Mouse (Mus musculus) hindbrain, embryonic 14.5 days (tissue): ENCODE measurements at regions not wholly inside any gene's neighbourhood (a gene's known extent, or its start where the extent isn't known, plus 50 kb on each side); places are given as distances from the start of the nearest gene placed in this dataset.

Experiments
- ATAC-seq: fragments of 200-750 bp; cut with Nextera tagmentation; 2 replicates; pipeline ENCODE4 v1.8.0; 2017; ENCODE audit warnings: moderate number of reproducible peaks, mild to moderate bottlenecking, moderate TSS enrichment, moderate library complexity; ENCODE audit not compliant: low FRiP score
- DNase-seq: peaks from one replicate; pipeline ENCODE4 v3.0.0-alpha.2; 2015; ENCODE audit warnings: low spot score
- H3K27ac ChIP-seq: fragments of 300-500 bp; sonication (generic); 2 replicates; pipeline ENCODE4 v1.5.1; 2014; ENCODE audit warnings: mild to moderate bottlenecking, moderate library complexity
- H3K27me3 ChIP-seq: fragments of 300-500 bp; sonication (generic); 2 replicates; pipeline ENCODE4 v1.6.1; 2014; ENCODE audit warnings: mild to moderate bottlenecking, low read length, mixed read lengths; ENCODE audit not compliant: control insufficient read depth, insufficient read depth
- H3K36me3 ChIP-seq: fragments of 300-500 bp; sonication (generic); replicated peaks from 2 replicates; pipeline ENCODE4 v1.6.1; 2014; ENCODE audit not compliant: control insufficient read depth, insufficient read depth
- H3K4me1 ChIP-seq: fragments of 300-500 bp; sonication (generic); replicated peaks from 2 replicates; pipeline ENCODE4 v1.6.1; 2014; ENCODE audit warnings: antibody characterized with exemption, low read length, mixed read lengths; ENCODE audit not compliant: control insufficient read depth, insufficient read depth
- H3K4me2 ChIP-seq: fragments of 300-500 bp; sonication (generic); replicated peaks from 2 replicates; pipeline ENCODE4 v1.6.1; 2014; ENCODE audit warnings: mild to moderate bottlenecking, moderate library complexity
- H3K4me3 ChIP-seq: fragments of 300-500 bp; sonication (generic); replicated peaks from 2 replicates; pipeline ENCODE4 v1.5.1; 2014; ENCODE audit warnings: mild to moderate bottlenecking, low read length
- H3K9ac ChIP-seq: fragments of 300-500 bp; sonication (generic); 2 replicates; pipeline ENCODE4 v1.6.1; 2014
- H3K9me3 ChIP-seq: fragments of 300-500 bp; sonication (generic); 2 replicates; pipeline ENCODE4 v1.6.1; 2016; ENCODE audit warnings: low read length; ENCODE audit not compliant: control insufficient read depth
- WGBS: fragments of 180-500 bp; shearing (Covaris S2); extraction: QIAGEN DNeasy Blood & Tissue Kit; methylation state at CpG from one replicate; pipeline ENCODE4 v1.1.7; 2014; 5-methylcytosine and 5-hydroxymethylcytosine counted together

GRCm38 (mm10) chr12:97953336-97953735, 305.9 kb downstream of the Galc start:
- Histone ChIP-seq H3K4me3 (no peak overlapping the region), H3K9ac (no peak overlapping the region), H3K36me3 (no peaks in the 10 kb centered on the region), H3K27me3 (no peaks in the 10 kb centered on the region), H3K4me1 (no peaks in the 10 kb centered on the region), H3K4me2 (no peak overlapping the region), H3K27ac (no peak overlapping the region), H3K9me3 (no peaks in the 10 kb centered on the region)
- ATAC-seq (no peak), DNase-seq (no peak)
- WGBS: 81% methylated on average over 3 of the region's 3 CpGs

- Histone ChIP-seq H3K4me2 (no peak overlapping the region), H3K4me1 (no peaks in the 10 kb centered on the region), H3K4me3 (no peak overlapping the region), H3K27me3 (no peaks in the 10 kb centered on the region), H3K9ac (no peak overlapping the region), H3K9me3 (no peaks in the 10 kb centered on the region), H3K36me3 (no peaks in the 10 kb centered on the region), H3K27ac (no peak overlapping the region)
- whole genome bisulfite sequencing: 82% methylated on average over 8 of the region's 8 CpGs
- ATAC-seq (no peak), DNase-seq (no peak)
Observed at GRCm38 (mm10) chr12:97952204-97952603, 307.1 kb downstream of the Galc start.

GRCm38 (mm10) chr12:97950072-97950471, 309.2 kb downstream of the Galc start:
- Histone ChIP-seq H3K4me3 (no peak overlapping the region), H3K4me2 (no peak overlapping the region), H3K9me3 (peaks cover 5% of the 10 kb centered on the region; the same call in 1 of the 2 replicates), H3K9ac (no peak overlapping the region), H3K27me3 (no peaks in the 10 kb centered on the region), H3K36me3 (no peaks in the 10 kb centered on the region), H3K27ac (no peak overlapping the region), H3K4me1 (no peaks in the 10 kb centered on the region)
- no peak for DNase-seq
- 57% methylated on average over 3 of the region's 3 CpGs for WGBS
- ATAC-seq: no peak

GRCm38 (mm10) chr12:97947421-97947820, 311.8 kb downstream of the Galc start:
- Histone ChIP-seq H3K4me1 (no peaks in the 10 kb centered on the region), H3K36me3 (no peaks in the 10 kb centered on the region), H3K27me3 (no peaks in the 10 kb centered on the region), H3K27ac (no peak overlapping the region), H3K9ac (no peak overlapping the region), H3K4me3 (no peak overlapping the region), H3K4me2 (no peak overlapping the region), H3K9me3 (peaks cover 8% of the 10 kb centered on the region; the same call in 1 of the 2 replicates)
- ATAC-seq: no peak
- WGBS: 97% methylated on average over 8 of the region's 8 CpGs
- no peak for DNase-seq

- Histone ChIP-seq H3K4me3 (no peak overlapping the region), H3K4me1 (no peaks in the 10 kb centered on the region), H3K4me2 (no peak overlapping the region), H3K9me3 (no peaks in the 10 kb centered on the region), H3K27ac (no peak overlapping the region), H3K9ac (no peak overlapping the region), H3K27me3 (no peaks in the 10 kb centered on the region), H3K36me3 (no peaks in the 10 kb centered on the region)
- ATAC-seq (no peak), DNase-seq (no peak)
- WGBS: 81% methylated on average over 5 of the region's 5 CpGs
Observed at GRCm38 (mm10) chr12:97938361-97938760, 320.9 kb downstream of the Galc start.

GRCm38 (mm10) chr12:97929877-97930276, 329.4 kb downstream of the Galc start:
- 87% methylated on average over 5 of the region's 5 CpGs for WGBS
- Histone ChIP-seq H3K4me1 (no peaks in the 10 kb centered on the region), H3K4me3 (no peak overlapping the region), H3K4me2 (no peak overlapping the region), H3K9me3 (no peaks in the 10 kb centered on the region), H3K27me3 (no peaks in the 10 kb centered on the region), H3K9ac (no peak overlapping the region), H3K36me3 (no peaks in the 10 kb centered on the region), H3K27ac (no peak overlapping the region)
- DNase-seq: no peak
- no peak for ATAC-seq

GRCm38 (mm10) chr12:97927036-97927435, 332.2 kb downstream of the Galc start:
- Histone ChIP-seq H3K9ac (no peak overlapping the region), H3K27me3 (no peaks in the 10 kb centered on the region), H3K36me3 (no peaks in the 10 kb centered on the region), H3K27ac (no peak overlapping the region), H3K9me3 (no peaks in the 10 kb centered on the region), H3K4me1 (no peaks in the 10 kb centered on the region; the same call in 1 of the 2 replicates), H3K4me2 (no peak overlapping the region), H3K4me3 (no peak overlapping the region)
- WGBS: 84% methylated on average over 1 of the region's 1 CpGs
- no peak for DNase-seq
- ATAC-seq: no peak

- Histone ChIP-seq H3K4me2 (peak overlapping the region; percentile 39), H3K4me1 (peaks cover 10% of the 10 kb centered on the region), H3K27ac (peak overlapping the region; percentile 40; the same call in 1 of the 2 replicates), H3K4me3 (no peak overlapping the region), H3K9me3 (no peaks in the 10 kb centered on the region), H3K36me3 (no peaks in the 10 kb centered on the region), H3K27me3 (no peaks in the 10 kb centered on the region), H3K9ac (peak overlapping the region; percentile 18; the same call in 1 of the 2 replicates)
- DNase-seq (no peak), ATAC-seq (no peak)
- WGBS: 27% methylated on average over 21 of the region's 21 CpGs
Observed at GRCm38 (mm10) chr12:97921349-97922264, 337.7 kb downstream of the Galc start.

- DNase-seq: no peak
- no peak overlapping the region for H3K4me3 ChIP-seq
- no peaks in the 10 kb centered on the region for H3K27me3 ChIP-seq
- no peak for ATAC-seq
- peaks cover 10% of the 10 kb centered on the region for H3K4me1 ChIP-seq
- WGBS: 95% methylated on average over 3 of the region's 3 CpGs
- H3K27ac ChIP-seq: no peak overlapping the region
- no peaks in the 10 kb centered on the region for H3K36me3 ChIP-seq
- no peaks in the 10 kb centered on the region for H3K9me3 ChIP-seq
- no peak overlapping the region for H3K4me2 ChIP-seq
- H3K9ac ChIP-seq: no peak overlapping the region
Observed at GRCm38 (mm10) chr12:97918416-97918815, 340.8 kb downstream of the Galc start.
